Mouse (Mus musculus): ENCODE results near the gene Utrn. TPM values are rescaled to one million over a fixed set of nuclear protein-coding genes. Genes with fewer than 3 reads are reported as not detected.

Utrn gene
- total RNA-seq, 1 experiment from 2014 or later, result 63.7 TPM

DNA sequence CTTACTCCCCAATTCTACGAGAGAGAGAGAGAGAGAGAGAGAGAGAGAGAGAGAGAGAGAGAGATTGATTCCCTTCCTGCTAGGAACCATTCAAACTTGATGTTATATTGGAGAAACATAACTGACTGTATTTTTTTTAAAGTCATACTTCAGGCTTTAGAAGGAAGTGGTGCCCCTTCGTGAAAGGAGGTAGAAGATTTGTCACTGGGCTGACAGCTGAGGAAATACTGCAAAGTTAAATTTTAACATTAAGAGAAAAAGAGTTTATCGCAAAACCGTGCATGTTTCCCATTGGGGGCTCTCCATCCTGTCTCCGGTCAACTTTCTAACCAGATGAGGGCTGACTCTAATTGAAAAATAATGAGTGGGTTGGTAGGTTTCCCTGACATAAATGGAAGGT lies 310.4 kb downstream of the Utrn start:
- ATAC-seq (replicated peaks in 1 of 2; ENCODE audit: insufficient read depth in 1 of 2, low FRiP score in 2 of 2, low TSS enrichment in 1 of 2, low read depth in 1 of 2, poor library complexity in 2 of 2, severe bottlenecking in 2 of 2), result peak; percentile 73 to 86

GRCm38 (mm10) chr10:12554090-12554718 lies 315.0 kb downstream of the Utrn start:
- ATAC-seq (replicated peaks in 1 of 2; ENCODE audit: insufficient read depth in 1 of 2, low FRiP score in 2 of 2, low TSS enrichment in 1 of 2, low read depth in 1 of 2, poor library complexity in 2 of 2, severe bottlenecking in 2 of 2), result no peak

- no peak for ATAC-seq (replicated peaks in 1 of 2; ENCODE audit: insufficient read depth in 1 of 2, low FRiP score in 2 of 2, low TSS enrichment in 1 of 2, low read depth in 1 of 2, poor library complexity in 2 of 2, severe bottlenecking in 2 of 2)
These were observed 316.3 kb downstream of the Utrn start for GRCm38 (mm10) chr10:12552890-12553278.

DNA sequence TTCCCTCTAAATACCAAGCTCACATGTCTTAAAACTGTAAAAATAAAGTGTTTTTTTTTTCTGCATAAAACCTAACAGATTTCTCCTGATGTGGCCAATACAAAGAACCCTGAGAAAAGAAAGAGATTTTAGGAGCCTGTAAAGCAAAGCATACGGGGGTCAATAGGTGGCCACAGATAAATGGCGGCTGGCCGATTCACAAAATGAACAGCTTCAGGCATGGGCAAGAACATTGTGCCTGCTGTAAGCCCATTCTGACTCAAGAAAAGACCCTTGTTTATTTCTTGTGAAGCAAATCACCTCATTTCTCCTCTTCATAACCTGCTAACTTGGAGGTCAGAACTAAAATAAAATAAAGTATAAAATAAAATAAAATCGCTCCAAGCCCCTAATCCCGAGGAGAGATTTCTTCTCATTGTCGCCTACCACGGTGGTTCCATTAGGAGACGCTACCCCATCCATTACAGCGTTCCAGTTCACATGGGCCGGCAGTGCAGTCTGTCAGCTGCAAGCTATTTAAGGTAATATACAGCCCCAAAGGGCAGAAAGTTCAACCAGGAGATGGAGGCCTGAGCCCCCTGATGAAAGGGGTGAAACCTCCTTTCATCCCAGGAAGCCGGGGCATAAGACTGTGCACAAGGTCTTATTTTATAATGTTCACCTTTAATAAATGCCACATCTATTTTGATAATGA lies 316.8 kb downstream of the Utrn start:
- ATAC-seq (replicated peaks in 1 of 2; ENCODE audit: insufficient read depth in 1 of 2, low FRiP score in 2 of 2, low TSS enrichment in 1 of 2, low read depth in 1 of 2, poor library complexity in 2 of 2, severe bottlenecking in 2 of 2), result no peak

DNA sequence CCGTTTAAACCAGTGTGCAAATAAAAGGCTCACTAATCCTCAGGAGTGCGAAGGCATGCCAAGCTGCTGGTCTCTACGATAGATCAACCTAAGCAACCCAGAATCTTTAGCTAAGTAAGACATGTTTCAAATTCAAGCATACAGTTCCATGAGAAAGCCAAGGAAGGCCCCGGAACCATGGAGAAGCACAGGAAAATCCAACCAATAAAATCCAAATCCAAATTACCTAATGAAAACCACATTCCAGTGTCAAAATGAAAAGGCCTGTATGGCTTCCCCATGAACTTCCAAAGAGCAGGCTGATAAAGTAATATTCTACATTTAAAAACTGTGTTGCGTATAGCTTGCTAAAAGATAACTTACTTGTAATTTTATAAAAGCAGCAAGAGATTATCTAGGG lies 317.4 kb downstream of the Utrn start:
- ATAC-seq (replicated peaks in 1 of 2; ENCODE audit: insufficient read depth in 1 of 2, low FRiP score in 2 of 2, low TSS enrichment in 1 of 2, low read depth in 1 of 2, poor library complexity in 2 of 2, severe bottlenecking in 2 of 2), result no peak

DNA sequence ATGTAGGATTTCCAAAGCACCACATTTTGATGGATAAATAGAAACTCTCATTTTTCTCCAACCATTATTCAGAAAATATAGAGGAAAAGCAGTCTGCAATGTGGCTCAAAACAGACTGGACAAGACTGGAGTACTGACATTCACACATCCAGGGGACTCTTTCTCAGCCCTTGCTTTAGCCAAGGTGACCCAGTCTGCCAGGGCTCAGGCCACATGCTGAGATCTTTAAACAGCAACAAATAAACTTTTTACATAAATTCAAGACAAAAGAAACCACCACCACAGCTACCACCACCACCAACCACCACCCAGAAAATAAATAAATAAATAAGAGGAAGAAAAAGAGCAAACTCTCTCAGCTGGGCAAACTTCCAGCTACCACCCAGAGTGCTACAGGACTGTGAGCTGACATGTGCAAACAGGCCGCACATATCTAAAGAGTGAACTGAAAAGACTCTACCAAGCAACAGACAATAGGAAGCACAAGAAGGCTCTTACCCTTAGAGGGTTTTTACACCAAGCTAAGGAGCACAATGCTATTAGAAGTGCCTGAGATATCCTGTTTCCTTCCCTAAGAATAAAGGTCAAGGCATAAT lies 319.1 kb downstream of the Utrn start:
- peak; percentile 9 to 41; a peak in 3 of 4 replicates for ATAC-seq (replicated peaks in 1 of 2; ENCODE audit: insufficient read depth in 1 of 2, low FRiP score in 2 of 2, low TSS enrichment in 1 of 2, low read depth in 1 of 2, poor library complexity in 2 of 2, severe bottlenecking in 2 of 2)

- no peak for ATAC-seq (replicated peaks in 1 of 2; ENCODE audit: insufficient read depth in 1 of 2, low FRiP score in 2 of 2, low TSS enrichment in 1 of 2, low read depth in 1 of 2, poor library complexity in 2 of 2, severe bottlenecking in 2 of 2)
These were observed 319.9 kb downstream of the Utrn start for GRCm38 (mm10) chr10:12549261-12549660.

DNA sequence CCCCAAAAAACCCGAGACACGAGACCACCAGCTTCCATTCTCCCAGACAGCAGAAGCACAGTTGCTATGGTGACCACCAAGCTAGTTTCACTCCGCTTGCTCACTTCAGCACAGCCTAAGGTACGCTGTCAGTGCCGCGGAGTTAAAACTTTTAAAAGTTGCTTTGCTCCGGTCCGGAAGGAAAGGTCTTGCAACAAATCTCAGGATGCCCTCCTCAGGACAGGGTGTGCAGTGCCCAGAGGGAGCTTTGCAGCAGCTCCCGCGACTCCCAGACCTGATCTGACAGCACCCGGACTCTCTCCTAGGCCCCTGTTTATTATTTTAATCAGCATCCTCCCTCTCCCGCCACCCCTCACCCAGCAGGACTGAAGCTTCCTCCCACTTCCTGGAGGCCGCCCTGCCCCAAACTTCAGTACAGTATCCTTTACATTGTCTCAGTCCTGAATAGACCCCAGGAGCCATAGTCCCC lies 320.5 kb downstream of the Utrn start:
- peak; percentile 64 to 71 for ATAC-seq (replicated peaks in 1 of 2; ENCODE audit: insufficient read depth in 1 of 2, low FRiP score in 2 of 2, low TSS enrichment in 1 of 2, low read depth in 1 of 2, poor library complexity in 2 of 2, severe bottlenecking in 2 of 2)

DNA sequence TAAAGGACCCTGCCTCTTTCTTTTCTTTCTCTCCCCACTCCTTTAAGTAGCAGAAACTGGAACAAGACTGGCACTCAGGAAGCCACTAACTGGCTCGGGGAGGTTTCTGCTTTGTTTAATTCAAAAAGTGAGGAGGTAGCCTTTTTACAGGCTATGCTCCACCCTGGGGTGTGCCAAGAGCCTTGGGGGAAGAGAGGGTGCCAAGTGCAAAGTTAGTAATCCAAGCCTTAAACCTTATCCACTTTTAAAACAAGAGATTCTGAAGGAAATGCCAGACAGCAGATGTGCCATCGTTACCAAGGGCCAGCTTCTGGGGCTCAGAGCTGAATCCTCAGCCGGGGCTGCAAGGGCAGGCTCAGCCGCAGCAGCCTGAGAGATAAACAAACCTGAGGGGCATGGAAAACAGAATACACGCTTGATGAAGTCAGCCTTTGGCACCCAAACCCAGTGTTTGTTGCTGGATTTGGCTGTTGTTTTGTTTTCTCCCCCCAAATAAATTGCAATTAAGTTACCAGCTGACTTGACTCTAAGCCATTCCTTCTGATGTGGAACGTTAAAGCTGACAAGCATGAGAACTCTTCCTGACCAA lies 322.0 kb downstream of the Utrn start:
- no peak for ATAC-seq (replicated peaks in 1 of 2; ENCODE audit: insufficient read depth in 1 of 2, low FRiP score in 2 of 2, low TSS enrichment in 1 of 2, low read depth in 1 of 2, poor library complexity in 2 of 2, severe bottlenecking in 2 of 2)

DNA sequence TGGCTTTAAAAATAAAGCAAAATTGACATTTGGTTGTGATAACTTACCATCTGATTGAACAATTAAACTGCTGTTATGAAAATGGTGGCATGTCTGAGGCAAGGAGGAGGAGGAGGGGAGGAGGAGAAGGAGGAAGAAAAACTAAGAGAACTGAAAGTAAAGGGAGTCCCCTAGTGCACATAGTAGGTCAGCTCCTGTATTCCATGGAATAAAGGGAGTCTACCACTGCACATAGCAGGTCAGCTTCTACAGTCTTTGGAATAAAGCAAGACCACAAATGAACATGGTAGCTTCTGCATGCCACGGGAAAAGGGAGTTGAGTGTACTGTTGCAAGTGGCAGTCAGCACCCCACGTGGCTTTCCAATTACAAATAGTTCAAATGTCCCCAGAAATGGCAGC lies 323.7 kb downstream of the Utrn start:
- ATAC-seq (replicated peaks in 1 of 2; ENCODE audit: insufficient read depth in 1 of 2, low FRiP score in 2 of 2, low TSS enrichment in 1 of 2, low read depth in 1 of 2, poor library complexity in 2 of 2, severe bottlenecking in 2 of 2), result no peak

DNA sequence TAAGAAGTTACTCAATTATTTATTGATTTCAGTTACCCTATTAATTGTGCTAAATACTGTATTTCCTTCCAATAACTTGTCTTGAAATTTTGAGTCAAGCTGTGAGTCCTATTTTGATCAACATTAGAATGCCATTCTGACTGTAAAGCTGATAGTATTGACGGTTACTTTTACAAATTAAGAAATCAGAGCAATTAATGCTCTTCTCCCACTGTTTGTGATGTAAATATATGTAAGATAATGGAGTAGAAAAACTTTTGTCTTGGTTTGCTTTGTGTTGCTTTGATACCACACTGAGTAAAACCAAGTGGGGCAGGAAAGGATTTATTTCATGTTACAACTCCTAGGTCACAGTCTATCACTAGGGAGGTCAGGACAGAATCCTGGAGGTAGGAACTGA lies 327.4 kb downstream of the Utrn start:
- no peak for ATAC-seq (replicated peaks in 1 of 2; ENCODE audit: insufficient read depth in 1 of 2, low FRiP score in 2 of 2, low TSS enrichment in 1 of 2, low read depth in 1 of 2, poor library complexity in 2 of 2, severe bottlenecking in 2 of 2)

- ATAC-seq (replicated peaks in 1 of 2; ENCODE audit: insufficient read depth in 1 of 2, low FRiP score in 2 of 2, low TSS enrichment in 1 of 2, low read depth in 1 of 2, poor library complexity in 2 of 2, severe bottlenecking in 2 of 2), result peak; percentile 12 to 73; a peak in 2 of 4 replicates
These were observed 333.9 kb downstream of the Utrn start for GRCm38 (mm10) chr10:12535272-12535671.

DNA sequence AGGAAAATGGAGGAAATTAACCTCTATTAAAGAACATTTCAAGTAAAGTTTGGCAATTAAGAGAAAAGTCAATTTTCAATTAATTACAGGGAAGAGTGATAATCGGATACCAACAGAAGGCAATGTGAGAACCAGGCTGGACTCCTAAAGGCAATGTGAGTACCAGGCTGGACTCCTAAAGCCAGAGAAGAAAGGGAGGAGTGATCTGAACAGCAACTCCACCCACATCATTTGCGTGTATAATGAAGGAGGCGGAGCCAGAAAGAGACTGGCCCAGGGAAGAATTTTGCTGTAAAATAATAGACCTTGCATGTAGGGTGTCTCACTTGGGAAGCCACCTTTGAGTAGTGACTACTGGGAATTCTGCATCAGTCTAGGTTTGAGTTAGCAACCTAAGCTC lies 334.4 kb downstream of the Utrn start:
- peak; percentile 18 to 22; a peak in 1 of 4 replicates for ATAC-seq (replicated peaks in 1 of 2; ENCODE audit: insufficient read depth in 1 of 2, low FRiP score in 2 of 2, low TSS enrichment in 1 of 2, low read depth in 1 of 2, poor library complexity in 2 of 2, severe bottlenecking in 2 of 2)

GRCm38 (mm10) chr10:12534301-12534700 lies 334.9 kb downstream of the Utrn start:
- 0 out of 4 replicates have a peak, but pooled peaks of 1 of the 2 experiments have one; percentile 12 for ATAC-seq (replicated peaks in 1 of 2; ENCODE audit: insufficient read depth in 1 of 2, low FRiP score in 2 of 2, low TSS enrichment in 1 of 2, low read depth in 1 of 2, poor library complexity in 2 of 2, severe bottlenecking in 2 of 2)

DNA sequence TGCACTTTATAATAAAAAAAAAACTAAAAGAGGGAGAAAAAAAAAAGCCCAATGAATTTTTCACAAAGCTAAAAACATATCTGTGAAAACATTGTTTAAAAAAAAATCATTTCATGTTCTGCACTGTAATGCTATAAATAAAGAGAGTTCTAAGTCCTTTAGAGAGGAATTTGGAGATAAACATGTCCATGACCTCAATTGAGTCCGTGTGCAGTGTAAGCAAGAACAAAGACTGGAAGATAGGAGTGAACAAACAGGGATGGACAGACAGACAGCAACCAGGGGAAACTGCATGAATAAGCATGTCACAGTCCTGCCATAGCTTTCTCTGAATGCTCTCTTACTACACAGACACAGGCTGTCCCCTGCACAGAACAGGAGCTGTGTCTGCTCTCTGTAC lies 347.1 kb downstream of the Utrn start:
- no peak for ATAC-seq (replicated peaks in 1 of 2; ENCODE audit: insufficient read depth in 1 of 2, low FRiP score in 2 of 2, low TSS enrichment in 1 of 2, low read depth in 1 of 2, poor library complexity in 2 of 2, severe bottlenecking in 2 of 2)

GRCm38 (mm10) chr10:12518162-12518561 lies 351.0 kb downstream of the Utrn start:
- ATAC-seq (replicated peaks in 1 of 2; ENCODE audit: insufficient read depth in 1 of 2, low FRiP score in 2 of 2, low TSS enrichment in 1 of 2, low read depth in 1 of 2, poor library complexity in 2 of 2, severe bottlenecking in 2 of 2), result peak in 1 of 2 experiments; percentile 46; a peak in 2 of 4 replicates

DNA sequence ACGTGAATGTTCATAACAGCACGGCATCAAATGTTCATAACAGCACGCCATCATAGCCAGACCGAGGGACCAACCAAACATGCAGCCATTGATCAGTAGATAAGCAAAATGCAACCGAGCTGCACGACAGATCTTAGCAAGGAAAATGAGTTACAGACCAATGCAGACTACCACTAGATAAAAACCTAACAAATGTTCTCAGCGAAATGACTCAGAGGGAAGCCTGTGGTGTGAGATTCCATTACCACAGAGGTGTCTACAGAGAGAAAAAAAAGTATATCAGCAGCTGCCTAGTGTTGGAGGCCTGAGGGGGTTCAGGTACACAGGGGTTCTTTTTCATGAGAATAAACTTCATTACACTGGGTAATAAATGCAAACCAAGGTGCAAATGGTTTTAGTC lies 363.6 kb downstream of the Utrn start:
- no peak for ATAC-seq (replicated peaks in 1 of 2; ENCODE audit: insufficient read depth in 1 of 2, low FRiP score in 2 of 2, low TSS enrichment in 1 of 2, low read depth in 1 of 2, poor library complexity in 2 of 2, severe bottlenecking in 2 of 2)

- ATAC-seq (replicated peaks in 1 of 2; ENCODE audit: insufficient read depth in 1 of 2, low FRiP score in 2 of 2, low TSS enrichment in 1 of 2, low read depth in 1 of 2, poor library complexity in 2 of 2, severe bottlenecking in 2 of 2), result no peak
These were observed 368.7 kb downstream of the Utrn start for GRCm38 (mm10) chr10:12500489-12500888.
